Mouse (Mus musculus) hindbrain, embryonic 16.5 days (tissue): ENCODE data around the gene Foxred1. TPM values are rescaled to one million over a fixed set of nuclear protein-coding genes. Genes with fewer than 3 reads are reported as not detected.
A peak's percentile ranks its signal among the peaks of the same experiment; 100 is the strongest.

Source experiments
- ATAC-seq: fragments of 200-750 bp; cut with Nextera tagmentation; 2 replicates; pipeline ENCODE4 v1.8.0; 2017; ENCODE audit warnings: moderate TSS enrichment, moderate library complexity
- H3K27ac ChIP-seq: fragments of 300-500 bp; sonication (generic); 2 replicates; pipeline ENCODE4 v1.5.1; 2014; ENCODE audit warnings: low read depth, mild to moderate bottlenecking, control low read depth, low read length, moderate library complexity
- H3K27me3 ChIP-seq: fragments of 300-500 bp; sonication (generic); replicated peaks from 2 replicates; pipeline ENCODE4 v1.6.1; 2014; ENCODE audit warnings: low read length; ENCODE audit not compliant: control insufficient read depth, insufficient read depth
- H3K36me3 ChIP-seq: fragments of 300-500 bp; sonication (generic); 2 replicates; pipeline ENCODE4 v1.6.1; 2014; ENCODE audit warnings: mild to moderate bottlenecking, low read length, moderate library complexity, mixed read lengths; ENCODE audit not compliant: control insufficient read depth, insufficient read depth
- H3K4me1 ChIP-seq: fragments of 300-500 bp; sonication (generic); 2 replicates; pipeline ENCODE4 v1.6.1; 2014; ENCODE audit warnings: low read depth, low read length; ENCODE audit not compliant: control insufficient read depth, insufficient read depth
- H3K4me2 ChIP-seq: fragments of 300-500 bp; sonication (generic); 2 replicates; pipeline ENCODE4 v1.6.1; 2014; ENCODE audit warnings: mild to moderate bottlenecking, low read length, control low read depth, moderate library complexity
- H3K4me3 ChIP-seq: fragments of 300-500 bp; sonication (generic); 2 replicates; pipeline ENCODE4 v1.5.1; 2014; ENCODE audit warnings: mild to moderate bottlenecking, low read length, control low read depth, moderate library complexity
- H3K9ac ChIP-seq: fragments of 300-500 bp; sonication (generic); 2 replicates; pipeline ENCODE4 v1.6.1; 2014; ENCODE audit warnings: low read depth, mild to moderate bottlenecking, control low read depth, low read length, moderate library complexity
- H3K9me3 ChIP-seq: fragments of 300-500 bp; sonication (generic); 2 replicates; pipeline ENCODE4 v1.6.1; 2014; ENCODE audit warnings: mild to moderate bottlenecking, low read length, moderate library complexity; ENCODE audit not compliant: control insufficient read depth
- WGBS: fragments of 180-500 bp; shearing (Covaris S2); extraction: QIAGEN DNeasy Blood & Tissue Kit; methylation state at CpG from one replicate; pipeline ENCODE4 v1.1.7; 2014; 5-methylcytosine and 5-hydroxymethylcytosine counted together
- polyA plus RNA-seq: library from polyadenylated mRNA; unstranded; fragments of >200 nt; fragmentation: Nextera tagmentation; extraction: Ambion mirVana; gene quantifications from 2 replicates; pipeline ENCODE4 v1.2.1, GENCODE M21; 2015

Foxred1 gene
- polyA plus RNA-seq, 1 experiment from 2014 or later, result 51.4 TPM

GRCm38 (mm10) chr9:35198351-35198750 lies 12.5 kb downstream of the Foxred1 start:
- Histone ChIP-seq H3K36me3 (no peaks in the 10 kb centered on the region), H3K4me2 (no peak overlapping the region), H3K4me3 (no peak overlapping the region), H3K9me3 (no peaks in the 10 kb centered on the region), H3K27ac (no peak overlapping the region), H3K4me1 (peaks cover 9% of the 10 kb centered on the region), H3K27me3 (no peaks in the 10 kb centered on the region), H3K9ac (no peak overlapping the region)
- no peak for ATAC-seq
- WGBS, result 69% methylated on average over 10 of the region's 10 CpGs

GRCm38 (mm10) chr9:35197625-35198024 lies 13.2 kb downstream of the Foxred1 start:
- WGBS, result 96% methylated on average over 3 of the region's 3 CpGs
- H3K36me3 ChIP-seq, result no peaks in the 10 kb centered on the region
- no peak overlapping the region for H3K4me3 ChIP-seq
- no peak overlapping the region for H3K4me2 ChIP-seq
- no peaks in the 10 kb centered on the region for H3K27me3 ChIP-seq
- H3K9me3 ChIP-seq, result no peaks in the 10 kb centered on the region
- peaks cover 9% of the 10 kb centered on the region for H3K4me1 ChIP-seq
- H3K9ac ChIP-seq, result no peak overlapping the region
- no peak overlapping the region for H3K27ac ChIP-seq
- ATAC-seq, result no peak

DNA sequence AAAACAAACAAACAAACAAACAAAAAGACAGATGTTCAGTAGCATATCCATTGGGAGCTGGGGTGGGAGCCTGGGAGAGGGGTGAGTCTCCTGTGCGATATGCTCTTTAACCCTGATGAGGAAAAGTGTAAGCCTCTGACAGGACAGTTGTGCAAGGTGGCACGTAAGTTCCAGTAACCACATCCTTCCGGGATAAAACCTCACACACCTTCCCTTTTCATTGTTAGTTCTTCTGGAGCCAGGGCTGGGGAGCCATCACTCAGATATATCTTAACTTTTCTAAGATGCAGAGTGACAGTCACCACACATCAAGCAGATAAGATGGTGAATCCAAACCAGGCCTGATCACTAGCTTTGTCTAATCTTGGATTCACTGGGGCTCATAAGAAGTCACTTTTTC lies 16.8 kb downstream of the Foxred1 start:
- ATAC-seq, result no peak
- H3K4me3 ChIP-seq, result no peak overlapping the region
- WGBS, result 85% methylated on average over 3 of the region's 3 CpGs
- H3K36me3 ChIP-seq, result no peaks in the 10 kb centered on the region
- H3K27me3 ChIP-seq, result no peaks in the 10 kb centered on the region
- no peaks in the 10 kb centered on the region for H3K9me3 ChIP-seq
- no peak overlapping the region for H3K4me2 ChIP-seq
- no peaks in the 10 kb centered on the region; the same call in 1 of the 2 replicates for H3K4me1 ChIP-seq
- H3K9ac ChIP-seq, result no peak overlapping the region
- no peak overlapping the region for H3K27ac ChIP-seq

DNA sequence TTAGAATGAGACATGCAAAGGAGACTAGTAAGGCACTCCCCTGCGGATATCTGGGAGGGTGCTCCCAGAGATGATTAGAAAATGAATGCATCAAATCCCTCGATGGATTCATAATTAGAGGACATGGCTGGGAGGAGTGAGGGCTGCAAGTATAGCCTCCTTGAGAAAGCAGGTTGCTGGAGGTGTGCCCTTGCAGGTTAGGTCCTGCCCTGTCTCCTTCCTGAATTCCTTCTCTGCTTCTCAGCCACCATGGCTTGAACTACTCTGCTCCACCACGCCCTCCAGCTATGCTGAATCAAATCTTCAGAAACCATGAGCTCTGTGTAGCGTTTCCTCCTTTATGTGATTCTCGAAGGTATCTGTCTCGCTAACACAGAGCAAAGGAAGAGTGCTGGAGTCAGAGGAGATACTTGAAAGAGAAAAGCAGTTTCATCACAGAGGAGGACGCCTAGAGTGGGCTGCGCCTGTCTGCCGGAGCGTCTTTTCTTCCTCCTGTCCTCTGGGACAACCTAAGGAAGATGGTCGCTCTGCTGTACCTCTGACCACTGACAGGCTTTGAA lies 17.8 kb downstream of the Foxred1 start:
- H3K36me3 ChIP-seq, result no peaks in the 10 kb centered on the region
- no peak overlapping the region for H3K4me2 ChIP-seq
- no peaks in the 10 kb centered on the region for H3K9me3 ChIP-seq
- H3K9ac ChIP-seq, result no peak overlapping the region
- 80% methylated on average over 11 of the region's 11 CpGs for WGBS
- no peak overlapping the region for H3K4me3 ChIP-seq
- no peak for ATAC-seq
- H3K27me3 ChIP-seq, result no peaks in the 10 kb centered on the region
- no peak overlapping the region for H3K27ac ChIP-seq
- H3K4me1 ChIP-seq, result peaks cover 3% of the 10 kb centered on the region; the same call in 1 of the 2 replicates

DNA sequence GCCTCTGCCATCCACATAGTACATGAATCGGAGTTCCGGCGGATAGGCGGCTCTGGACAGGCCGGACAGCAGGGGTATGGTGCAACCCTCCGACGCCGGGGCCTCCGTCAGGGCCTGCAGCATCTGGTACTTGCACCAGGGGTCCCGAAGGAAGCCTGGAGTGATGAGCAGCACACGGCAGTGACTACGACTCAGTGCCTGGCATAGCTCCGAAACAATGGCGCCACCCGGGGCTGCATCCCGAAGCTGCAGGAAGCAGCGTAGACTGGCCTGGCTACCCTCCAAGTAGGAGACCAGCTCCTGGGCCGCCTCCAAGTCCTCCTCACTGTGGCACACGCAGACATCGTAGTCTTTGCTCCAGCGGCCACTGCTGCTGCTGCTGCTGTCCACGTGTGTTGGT lies 22.2 kb downstream of the Foxred1 start:
- no peaks in the 10 kb centered on the region for H3K9me3 ChIP-seq
- peak; percentile 68 for ATAC-seq
- H3K4me2 ChIP-seq, result peak overlapping the region; percentile 30; the same call in 1 of the 2 replicates
- H3K27me3 ChIP-seq, result no peaks in the 10 kb centered on the region
- no peaks in the 10 kb centered on the region for H3K36me3 ChIP-seq
- 0 out of 2 replicates have a peak overlapping the region, but pooled peaks have one; percentile 9 for H3K9ac ChIP-seq
- H3K4me1 ChIP-seq, result peaks cover 3% of the 10 kb centered on the region; the same call in 1 of the 2 replicates
- no peak overlapping the region for H3K27ac ChIP-seq
- H3K4me3 ChIP-seq, result no peak overlapping the region
- WGBS, result 53% methylated on average over 22 of the region's 22 CpGs

DNA sequence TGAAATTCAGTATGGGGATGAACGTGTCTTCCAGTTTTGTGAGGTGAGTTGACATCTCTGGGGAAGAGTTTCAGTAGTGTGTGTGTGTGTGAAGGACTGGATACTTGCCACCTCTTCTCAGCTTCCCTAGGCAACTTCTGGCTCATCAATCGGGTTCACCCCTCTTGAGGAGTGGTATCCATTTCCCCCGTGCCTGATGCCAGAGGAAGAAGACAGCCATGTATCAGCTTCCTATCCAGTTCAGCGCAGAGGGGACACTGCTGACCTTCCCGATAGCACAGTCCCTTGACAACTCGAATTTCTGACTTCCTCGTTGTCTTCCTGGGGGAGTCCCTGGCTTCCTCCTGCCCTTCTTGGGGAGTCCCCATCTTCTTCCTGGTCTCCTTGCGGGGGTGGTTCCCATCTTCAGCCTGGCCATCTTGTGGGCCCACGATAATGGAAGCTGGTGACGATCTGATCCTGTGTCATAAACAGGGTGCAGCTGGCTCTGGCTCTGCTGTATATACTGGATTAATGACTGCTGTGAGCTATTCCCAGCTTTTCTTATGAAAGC lies 23.4 kb downstream of the Foxred1 start:
- Histone ChIP-seq H3K4me1 (peaks cover 3% of the 10 kb centered on the region; the same call in 1 of the 2 replicates), H3K36me3 (no peaks in the 10 kb centered on the region), H3K4me2 (no peak overlapping the region), H3K4me3 (no peak overlapping the region), H3K27me3 (no peaks in the 10 kb centered on the region), H3K27ac (no peak overlapping the region), H3K9ac (no peak overlapping the region), H3K9me3 (no peaks in the 10 kb centered on the region)
- ATAC-seq, result no peak
- WGBS, result 85% methylated on average over 10 of the region's 10 CpGs

DNA sequence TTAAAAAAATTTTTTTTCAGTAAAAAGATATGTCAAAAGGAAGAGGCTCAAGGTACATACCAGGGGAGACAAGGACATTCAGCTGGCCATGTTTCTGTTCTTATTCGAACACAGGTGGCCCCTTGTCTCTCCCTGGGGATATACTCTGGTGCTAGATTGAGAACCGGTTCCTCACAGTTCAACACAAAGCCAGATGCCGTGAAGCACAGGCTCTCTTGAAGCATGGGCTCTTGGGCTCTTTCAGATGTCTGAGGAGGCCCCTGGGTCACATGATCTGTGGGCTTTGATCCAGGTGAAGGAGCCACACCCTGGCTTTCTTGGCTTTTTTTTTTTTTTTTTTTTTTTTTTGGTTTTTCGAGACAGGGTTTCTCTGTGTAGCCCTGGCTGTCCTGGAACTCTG lies 24.4 kb downstream of the Foxred1 start:
- no peaks in the 10 kb centered on the region for H3K9me3 ChIP-seq
- no peak overlapping the region for H3K9ac ChIP-seq
- no peak for ATAC-seq
- H3K4me1 ChIP-seq, result peaks cover 3% of the 10 kb centered on the region; the same call in 1 of the 2 replicates
- WGBS, result 84% methylated on average over 3 of the region's 4 CpGs
- no peak overlapping the region for H3K27ac ChIP-seq
- no peaks in the 10 kb centered on the region for H3K27me3 ChIP-seq
- H3K4me2 ChIP-seq, result no peak overlapping the region
- no peaks in the 10 kb centered on the region for H3K36me3 ChIP-seq
- H3K4me3 ChIP-seq, result no peak overlapping the region

- Histone ChIP-seq H3K4me2 (no peak overlapping the region), H3K27me3 (no peaks in the 10 kb centered on the region), H3K9ac (no peak overlapping the region), H3K36me3 (no peaks in the 10 kb centered on the region), H3K4me3 (no peak overlapping the region), H3K27ac (no peak overlapping the region), H3K4me1 (no peaks in the 10 kb centered on the region), H3K9me3 (no peaks in the 10 kb centered on the region)
- 75% methylated on average over 5 of the region's 5 CpGs for WGBS
- ATAC-seq, result no peak
Observed at GRCm38 (mm10) chr9:35183359-35183758, 27.5 kb downstream of the Foxred1 start.

DNA sequence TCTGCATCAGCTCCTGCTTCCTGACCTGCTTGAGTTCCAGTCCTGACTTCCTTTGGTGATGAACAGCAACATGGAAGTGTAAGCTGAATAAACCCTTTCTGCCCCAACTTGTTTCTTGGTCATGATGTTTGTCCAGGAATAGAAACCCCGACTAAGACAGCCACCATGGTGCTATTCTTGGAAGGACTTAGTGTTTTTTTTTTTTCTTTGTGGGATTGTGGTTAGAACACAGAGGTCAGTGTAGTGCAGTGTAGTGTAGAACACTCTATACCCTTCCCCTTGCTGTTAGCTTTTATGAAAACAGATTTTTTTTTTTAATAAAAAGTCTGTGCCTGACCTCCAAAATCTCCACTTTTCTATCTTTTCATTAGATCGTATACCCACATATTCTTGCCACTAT lies 28.0 kb downstream of the Foxred1 start:
- WGBS, result 82% methylated on average over 2 of the region's 2 CpGs
- Histone ChIP-seq H3K9me3 (no peaks in the 10 kb centered on the region), H3K4me2 (no peak overlapping the region), H3K36me3 (no peaks in the 10 kb centered on the region), H3K9ac (no peak overlapping the region), H3K4me3 (no peak overlapping the region), H3K4me1 (no peaks in the 10 kb centered on the region), H3K27ac (no peak overlapping the region), H3K27me3 (no peaks in the 10 kb centered on the region)
- no peak for ATAC-seq
